Mouse (Mus musculus) cerebellum, postnatal 25 days (tissue): ENCODE results near the gene Gm43738.
A peak's percentile ranks its signal among the peaks of the same experiment; 100 is the strongest.

Source experiments
- DNase-seq, 2 experiments: peaks; one replicate each; pipeline ENCODE4 v3.0.0; 2021; ENCODE audit warnings: mixed read lengths in 2 of 2

The Gm43738 gene

GRCm38 (mm10) chr3:89100811-89101210, at the start of gene Gm43738:
Gene Gm43738 (minus strand): TSS chr3:89101099.
- peak in 1 of 2 experiments; percentile 64 for DNase-seq

- DNase-seq: no peak
Measured at GRCm38 (mm10) chr3:89148567-89148966, 47.7 kb upstream of the Gm43738 start.

- no peak for DNase-seq
Measured at GRCm38 (mm10) chr3:89147979-89148311, 47.0 kb upstream of the Gm43738 start.

- peak in 1 of 2 experiments; percentile 38 for DNase-seq
Measured at GRCm38 (mm10) chr3:89147101-89147978, 46.4 kb upstream of the Gm43738 start.

- DNase-seq: no peak
Measured at GRCm38 (mm10) chr3:89145566-89145965, 44.7 kb upstream of the Gm43738 start.

- no peak for DNase-seq
Measured at GRCm38 (mm10) chr3:89144821-89145220, 43.9 kb upstream of the Gm43738 start.

GRCm38 (mm10) chr3:89136365-89136764, 35.5 kb upstream of the Gm43738 start:
- no peak for DNase-seq

GRCm38 (mm10) chr3:89135958-89136357, 35.1 kb upstream of the Gm43738 start, which contains the start of gene Pklr:
Gene Pklr (plus strand): TSS chr3:89136142.
- no peak for DNase-seq

- no peak for DNase-seq
Measured at GRCm38 (mm10) chr3:89133752-89134151, 32.9 kb upstream of the Gm43738 start.

- no peak for DNase-seq
Measured at GRCm38 (mm10) chr3:89133063-89133450, 32.2 kb upstream of the Gm43738 start.

- DNase-seq: peak; percentile 69 to 74
Measured at GRCm38 (mm10) chr3:89132285-89133062, 31.6 kb upstream of the Gm43738 start.

- no peak for DNase-seq
Measured at GRCm38 (mm10) chr3:89131816-89132215, 30.9 kb upstream of the Gm43738 start.

GRCm38 (mm10) chr3:89129908-89130307, 29.0 kb upstream of the Gm43738 start:
- no peak for DNase-seq

- no peak for DNase-seq
Measured at GRCm38 (mm10) chr3:89125981-89126380, 25.1 kb upstream of the Gm43738 start.

GRCm38 (mm10) chr3:89124241-89124640, 23.3 kb upstream of the Gm43738 start:
- no peak for DNase-seq

GRCm38 (mm10) chr3:89123313-89123712, 22.4 kb upstream of the Gm43738 start:
- DNase-seq: no peak

- peak in 1 of 2 experiments; percentile 55 for DNase-seq
Measured at GRCm38 (mm10) chr3:89115522-89115921, 14.6 kb upstream of the Gm43738 start.

GRCm38 (mm10) chr3:89113058-89113457, 12.2 kb upstream of the Gm43738 start:
- no peak for DNase-seq

- DNase-seq: no peak
Measured at GRCm38 (mm10) chr3:89108146-89108545, 7.2 kb upstream of the Gm43738 start.

- DNase-seq: no peak
Measured at GRCm38 (mm10) chr3:89107545-89107944, 6.6 kb upstream of the Gm43738 start.

GRCm38 (mm10) chr3:89106881-89107280, 6.0 kb upstream of the Gm43738 start:
- DNase-seq: no peak

- no peak for DNase-seq
Measured at GRCm38 (mm10) chr3:89103291-89103595, 2.3 kb upstream of the Gm43738 start.

GRCm38 (mm10) chr3:89102495-89103290, 1.8 kb upstream of the Gm43738 start:
- no peak for DNase-seq
